Mouse (Mus musculus) embryonic fibroblast, embryonic 13.5 days (primary cell): ENCODE data around the gene Ap5s1.

ENCODE experiments used
- CTCF ChIP-seq: IDR thresholded peaks from 2 replicates; pipeline ENCODE4 v1.5.1; 2011; ENCODE audit warnings: mild to moderate bottlenecking, control low read depth, low read length, moderate library complexity, borderline replicate concordance; ENCODE audit not compliant: insufficient read depth
- POLR2A ChIP-seq: IDR thresholded peaks from 2 replicates; pipeline ENCODE4 v1.6.1; 2011; ENCODE audit warnings: low read depth, mild to moderate bottlenecking, control low read depth, low read length, moderate library complexity

DNA sequence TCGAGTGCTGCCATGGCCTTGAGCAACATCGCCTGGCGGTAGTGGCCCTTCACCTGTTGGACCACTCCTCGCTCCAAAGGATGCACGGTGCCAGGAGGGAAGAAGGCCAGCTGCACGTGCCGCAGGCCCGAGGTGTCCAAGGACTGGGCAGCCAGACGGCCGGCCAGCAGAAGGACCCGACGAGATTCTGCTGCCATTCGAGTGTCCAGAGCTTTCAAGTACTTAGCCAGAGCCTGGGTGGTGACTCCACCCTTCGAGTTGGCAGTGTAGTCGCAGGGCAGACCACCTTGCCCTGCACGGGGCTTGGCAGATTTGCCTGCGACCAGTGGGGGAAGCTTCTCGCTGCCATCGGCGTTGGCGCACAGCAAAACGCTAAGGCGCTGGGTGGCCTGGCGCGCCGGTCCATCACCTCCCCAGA lies 28.0 kb upstream of the Ap5s1 start:
- TF ChIP-seq POLR2A (no peak), CTCF (no peak)
